Mouse (Mus musculus): ENCODE measurements around the gene Lgals1.
"Not testable (repeated sequence)": the region's sequence is repeated elsewhere in the genome, so short reads cannot be mapped to it uniquely, and the experiment has no call there.

GRCm38 (mm10) chr15:78878792-78879516, 47.6 kb upstream of the Lgals1 start:
- not testable (repeated sequence) for TF ChIP-seq CTCF, EP300 (IDR thresholded peaks at IDR 0.05; ENCODE audit: low read depth)
